Mouse (Mus musculus) lung, embryonic 16.5 days (tissue): Measurements from ENCODE around the gene Aldh3b1. TPM values are rescaled to one million over a fixed set of nuclear protein-coding genes. Genes with fewer than 3 reads are reported as not detected.
A peak's percentile ranks its signal among the peaks of the same experiment; 100 is the strongest.

Source experiments
- ATAC-seq: fragments of 200-750 bp; cut with Nextera tagmentation; 2 replicates; pipeline ENCODE4 v1.8.0; 2017; ENCODE audit warnings: low read depth, mild to moderate bottlenecking, moderate library complexity
- H3K27ac ChIP-seq: fragments of 300-500 bp; sonication (generic); 2 replicates; pipeline ENCODE4 v1.5.1; 2014; ENCODE audit warnings: mild to moderate bottlenecking, control low read depth, low read length
- H3K27me3 ChIP-seq: fragments of 300-500 bp; sonication (generic); 2 replicates; pipeline ENCODE4 v1.6.1; 2014; ENCODE audit warnings: low read depth, low read length, mixed read lengths; ENCODE audit not compliant: control insufficient read depth, insufficient read depth
- H3K36me3 ChIP-seq: fragments of 300-500 bp; sonication (generic); 2 replicates; pipeline ENCODE4 v1.6.1; 2014; ENCODE audit warnings: low read length; ENCODE audit not compliant: control insufficient read depth, insufficient read depth
- H3K4me1 ChIP-seq: fragments of 300-500 bp; sonication (generic); replicated peaks from 2 replicates; pipeline ENCODE4 v1.6.1; 2014; ENCODE audit warnings: low read length, mixed read lengths; ENCODE audit not compliant: control insufficient read depth, insufficient read depth
- H3K4me2 ChIP-seq: fragments of 300-500 bp; sonication (generic); 2 replicates; pipeline ENCODE4 v1.6.1; 2014; ENCODE audit warnings: low read depth, low read length, control low read depth
- H3K4me3 ChIP-seq: fragments of 300-500 bp; sonication (generic); 2 replicates; pipeline ENCODE4 v1.5.1; 2014; ENCODE audit warnings: mild to moderate bottlenecking, low read length, control low read depth
- H3K9ac ChIP-seq: fragments of 300-500 bp; sonication (generic); 2 replicates; pipeline ENCODE4 v1.6.1; 2014; ENCODE audit warnings: low read length, control low read depth
- H3K9me3 ChIP-seq: fragments of 300-500 bp; sonication (generic); 2 replicates; pipeline ENCODE4 v1.6.1; 2016; ENCODE audit warnings: low read length; ENCODE audit not compliant: control insufficient read depth
- WGBS: fragments of 180-500 bp; shearing (Covaris S2); extraction: QIAGEN DNeasy Blood & Tissue Kit; methylation state at CpG from one replicate; pipeline ENCODE4 v1.1.7; 2014; 5-methylcytosine and 5-hydroxymethylcytosine counted together
- polyA plus RNA-seq: library from polyadenylated mRNA; unstranded; fragments of >200 nt; fragmentation: Nextera tagmentation; extraction: Ambion mirVana; gene quantifications from 2 replicates; pipeline ENCODE4 v1.2.1, GENCODE M21; 2015

The Aldh3b1 gene
- polyA plus RNA-seq, 1 experiment from 2014 or later = 5.9 TPM

- Histone ChIP-seq H3K27ac (no peak overlapping the region; the same call in 1 of the 2 replicates), H3K27me3 (no peaks in the 10 kb centered on the region), H3K9me3 (no peaks in the 10 kb centered on the region), H3K36me3 (no peaks in the 10 kb centered on the region), H3K4me1 (peaks cover 19% of the 10 kb centered on the region), H3K4me3 (no peak overlapping the region), H3K9ac (no peak overlapping the region), H3K4me2 (no peak overlapping the region)
- WGBS = 41% methylated on average over 10 of the region's 10 CpGs
- no peak for ATAC-seq
Measured at GRCm38 (mm10) chr19:3922661-3923371, 6.8 kb downstream of the Aldh3b1 start.

- no peaks in the 10 kb centered on the region for H3K27me3 ChIP-seq
- H3K4me1 ChIP-seq = peaks cover 13% of the 10 kb centered on the region
- H3K4me3 ChIP-seq = no peak overlapping the region
- H3K27ac ChIP-seq = no peak overlapping the region
- H3K9me3 ChIP-seq = no peaks in the 10 kb centered on the region
- no peak overlapping the region for H3K9ac ChIP-seq
- H3K4me2 ChIP-seq = no peak overlapping the region
- ATAC-seq = no peak
- H3K36me3 ChIP-seq = no peaks in the 10 kb centered on the region
Measured at GRCm38 (mm10) chr19:3919928-3920327, 9.7 kb downstream of the Aldh3b1 start.

- no peak for ATAC-seq
- peaks cover 7% of the 10 kb centered on the region for H3K4me1 ChIP-seq
- WGBS = 60% methylated on average over 11 of the region's 11 CpGs
- H3K9ac ChIP-seq = no peak overlapping the region
- H3K27ac ChIP-seq = no peak overlapping the region
- no peaks in the 10 kb centered on the region for H3K36me3 ChIP-seq
- H3K4me2 ChIP-seq = no peak overlapping the region
- no peaks in the 10 kb centered on the region for H3K27me3 ChIP-seq
- H3K9me3 ChIP-seq = no peaks in the 10 kb centered on the region
- no peak overlapping the region for H3K4me3 ChIP-seq
Measured at GRCm38 (mm10) chr19:3916727-3917126, 12.9 kb downstream of the Aldh3b1 start.

- no peak overlapping the region for H3K9ac ChIP-seq
- no peak overlapping the region for H3K27ac ChIP-seq
- H3K4me1 ChIP-seq = peaks cover 11% of the 10 kb centered on the region
- WGBS = 85% methylated on average over 5 of the region's 5 CpGs
- no peaks in the 10 kb centered on the region for H3K9me3 ChIP-seq
- H3K27me3 ChIP-seq = no peaks in the 10 kb centered on the region
- no peak for ATAC-seq
- no peak overlapping the region for H3K4me3 ChIP-seq
- no peak overlapping the region for H3K4me2 ChIP-seq
- H3K36me3 ChIP-seq = peaks cover 6% of the 10 kb centered on the region
Measured at GRCm38 (mm10) chr19:3914535-3914934, 15.1 kb downstream of the Aldh3b1 start.

- Histone ChIP-seq H3K4me1 (peaks cover 11% of the 10 kb centered on the region), H3K4me3 (peak overlapping the region; percentile 82)
Measured at GRCm38 (mm10) chr19:3913692-3914091, 15.9 kb downstream of the Aldh3b1 start.

GRCm38 (mm10) chr19:3912337-3913204, 17.0 kb downstream of the Aldh3b1 start, which contains the start of gene Ndufs8:
Ndufs8 (minus strand) TSS chr19:3912774.
- under 1% methylated on average over 43 of the region's 43 CpGs for WGBS
- Histone ChIP-seq H3K27me3 (no peaks in the 10 kb centered on the region), H3K36me3 (peaks cover 20% of the 10 kb centered on the region), H3K4me3 (peak within 1 kb of the TSS; percentile 82), H3K9ac (peak within 1 kb of the TSS; percentile 84), H3K4me1 (peaks cover 16% of the 10 kb centered on the region), H3K9me3 (no peaks in the 10 kb centered on the region), H3K27ac (peak within 1 kb of the TSS; percentile 81), H3K4me2 (peak within 1 kb of the TSS; percentile 89)
- ATAC-seq = peak; percentile 98

More at GRCm38 (mm10) chr19:3913692-3914091, 15.9 kb downstream of the Aldh3b1 start:
- no peaks in the 10 kb centered on the region for H3K27me3 ChIP-seq
- no peak overlapping the region; the same call in 1 of the 2 replicates for H3K27ac ChIP-seq
- peak overlapping the region; percentile 72 for H3K9ac ChIP-seq
- peaks cover 14% of the 10 kb centered on the region for H3K36me3 ChIP-seq
- H3K9me3 ChIP-seq = no peaks in the 10 kb centered on the region
- ATAC-seq = no peak
- WGBS = 85% methylated on average over 8 of the region's 8 CpGs
- H3K4me2 ChIP-seq = peak overlapping the region; percentile 89

GRCm38 (mm10) chr19:3910206-3910605, 19.4 kb downstream of the Aldh3b1 start:
- peaks cover 20% of the 10 kb centered on the region for H3K36me3 ChIP-seq
- whole genome bisulfite sequencing = 73% methylated on average over 5 of the region's 5 CpGs
- no peaks in the 10 kb centered on the region for H3K27me3 ChIP-seq

GRCm38 (mm10) chr19:3907876-3908660, 21.5 kb downstream of the Aldh3b1 start:
- 69% methylated on average over 8 of the region's 8 CpGs for WGBS
- peak overlapping the region; percentile 88 for H3K4me2 ChIP-seq
- peaks cover 27% of the 10 kb centered on the region for H3K36me3 ChIP-seq
- H3K27me3 ChIP-seq = no peaks in the 10 kb centered on the region
- H3K9me3 ChIP-seq = no peaks in the 10 kb centered on the region
- H3K9ac ChIP-seq = peak overlapping the region; percentile 85
- peaks cover 43% of the 10 kb centered on the region for H3K4me1 ChIP-seq
- no peak for ATAC-seq
- peak overlapping the region; percentile 83; the same call in 1 of the 2 replicates for H3K4me3 ChIP-seq
- H3K27ac ChIP-seq = peak overlapping the region; percentile 97; the same call in 1 of the 2 replicates

More at GRCm38 (mm10) chr19:3910206-3910605, 19.4 kb downstream of the Aldh3b1 start:
- no peak overlapping the region for H3K4me2 ChIP-seq
- peaks cover 33% of the 10 kb centered on the region for H3K4me1 ChIP-seq
- no peak for ATAC-seq
- H3K9me3 ChIP-seq = no peaks in the 10 kb centered on the region
- no peak overlapping the region for H3K4me3 ChIP-seq
- no peak overlapping the region for H3K27ac ChIP-seq
- no peak overlapping the region for H3K9ac ChIP-seq
